Mouse (Mus musculus): ENCODE results near the gene Zfp46. TPM values are rescaled to one million over a fixed set of nuclear protein-coding genes. Genes with fewer than 3 reads are reported as not detected.

Gene Zfp46
- polyA plus RNA-seq, 1 experiment from 2014 or later: 31.2 TPM

- 9% methylated on average over 2 of the region's 2 CpGs for WGBS
- H3K36me3 ChIP-seq (ENCODE audit: insufficient read depth): peaks cover 17% of the 10 kb centered on the region
Measured at GRCm38 (mm10) chr4:136283783-136284182, 700 bp upstream of the Zfp46 start.

DNA sequence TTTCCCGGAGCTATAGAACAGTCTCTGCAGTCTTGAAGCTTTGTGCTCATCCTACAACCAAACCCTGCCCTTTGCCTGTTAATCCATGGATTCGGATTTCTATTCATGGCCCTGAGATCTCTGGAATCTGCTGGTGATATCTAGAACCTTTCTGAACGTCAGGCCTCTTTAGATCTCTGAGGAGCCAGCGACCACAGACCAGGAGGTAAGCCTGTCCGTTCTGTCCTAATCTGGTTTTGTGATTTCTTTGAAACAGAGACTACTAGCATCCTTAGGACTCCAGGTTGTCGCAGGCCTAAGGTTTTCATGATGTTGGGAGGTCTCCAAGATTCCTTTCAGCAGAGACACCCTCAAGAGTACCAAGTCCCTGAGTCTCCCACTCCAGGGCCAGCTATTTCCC is 408 bp downstream of the Zfp46 start:
- peak overlapping the region; percentile 91 for H3K27ac ChIP-seq (ENCODE audit: low read depth)
- no peak for DNase-seq
- 15% methylated on average over 6 of the region's 6 CpGs for WGBS

More at GRCm38 (mm10) chr4:136283783-136284182, 700 bp upstream of the Zfp46 start:
- DNase-seq (peak; percentile 27), ATAC-seq (ENCODE audit: insufficient read depth) (no peak)
- H3K4me3 ChIP-seq (ENCODE audit: low read depth, low read length): no peak overlapping the region
- peaks cover 13% of the 10 kb centered on the region for H3K4me1 ChIP-seq (ENCODE audit: insufficient read depth)
- H3K4me2 ChIP-seq: peak overlapping the region; percentile 84
- no peaks in the 10 kb centered on the region for H3K27me3 ChIP-seq (ENCODE audit: insufficient read depth, low read length)
- no peak overlapping the region for H3K9ac ChIP-seq
- H3K9me3 ChIP-seq (ENCODE audit: low read depth, low read length): no peaks in the 10 kb centered on the region; the same call in 1 of the 2 replicates
- peak overlapping the region; percentile 91 for H3K27ac ChIP-seq (ENCODE audit: low read depth)
- TF ChIP-seq CTCF (IDR thresholded peaks at IDR 0.05; ENCODE audit: low read depth): no peak

GRCm38 (mm10) chr4:136285348-136285810 is 896 bp downstream of the Zfp46 start:
- TF ChIP-seq CTCF (IDR thresholded peaks at IDR 0.05; ENCODE audit: low read depth): peak; percentile 17
- DNase-seq (peak; percentile 98), ATAC-seq (ENCODE audit: insufficient read depth) (peak; percentile 96)
- Histone ChIP-seq H3K4me1 (ENCODE audit: insufficient read depth) (peaks cover 13% of the 10 kb centered on the region), H3K9ac (peak overlapping the region; percentile 71), H3K27me3 (ENCODE audit: insufficient read depth, low read length) (peaks cover 3% of the 10 kb centered on the region; the same call in 1 of the 2 replicates), H3K4me3 (ENCODE audit: low read depth, low read length) (peak overlapping the region; percentile 67), H3K9me3 (ENCODE audit: low read depth, low read length) (no peaks in the 10 kb centered on the region; the same call in 1 of the 2 replicates), H3K4me2 (peak overlapping the region; percentile 84), H3K36me3 (ENCODE audit: insufficient read depth) (peaks cover 33% of the 10 kb centered on the region), H3K27ac (ENCODE audit: low read depth) (peak overlapping the region; percentile 91)
- WGBS: under 1% methylated on average over 25 of the region's 25 CpGs

More for the DNA sequence above, 408 bp downstream of the Zfp46 start:
- H3K4me1 ChIP-seq (ENCODE audit: insufficient read depth): peaks cover 13% of the 10 kb centered on the region
- peaks cover 28% of the 10 kb centered on the region for H3K36me3 ChIP-seq (ENCODE audit: insufficient read depth)
- H3K4me3 ChIP-seq (ENCODE audit: low read depth, low read length): peak overlapping the region; percentile 67
- no peak for TF ChIP-seq CTCF (IDR thresholded peaks at IDR 0.05; ENCODE audit: low read depth)
- peak overlapping the region; percentile 71 for H3K9ac ChIP-seq
- H3K9me3 ChIP-seq (ENCODE audit: low read depth, low read length): no peaks in the 10 kb centered on the region; the same call in 1 of the 2 replicates
- peak overlapping the region; percentile 84 for H3K4me2 ChIP-seq
- no peak for ATAC-seq (ENCODE audit: insufficient read depth)
- H3K27me3 ChIP-seq (ENCODE audit: insufficient read depth, low read length): no peaks in the 10 kb centered on the region

- Histone ChIP-seq H3K27me3 (ENCODE audit: insufficient read depth, low read length) (peaks cover 3% of the 10 kb centered on the region; the same call in 1 of the 2 replicates), H3K9ac (peak overlapping the region; percentile 71), H3K4me2 (peak overlapping the region; percentile 84), H3K9me3 (ENCODE audit: low read depth, low read length) (no peaks in the 10 kb centered on the region; the same call in 1 of the 2 replicates), H3K4me1 (ENCODE audit: insufficient read depth) (peaks cover 13% of the 10 kb centered on the region), H3K36me3 (ENCODE audit: insufficient read depth) (peaks cover 38% of the 10 kb centered on the region), H3K27ac (ENCODE audit: low read depth) (peak overlapping the region; percentile 91), H3K4me3 (ENCODE audit: low read depth, low read length) (peak overlapping the region; percentile 67)
- DNase-seq (peak; percentile 99), ATAC-seq (ENCODE audit: insufficient read depth) (peak; percentile 87)
- peak; percentile 4; the same call in 1 of the 2 replicates for TF ChIP-seq CTCF (IDR thresholded peaks at IDR 0.05; ENCODE audit: low read depth)
- WGBS: under 1% methylated on average over 29 of the region's 29 CpGs
Measured at GRCm38 (mm10) chr4:136285811-136286371, 1.4 kb downstream of the Zfp46 start.

DNA sequence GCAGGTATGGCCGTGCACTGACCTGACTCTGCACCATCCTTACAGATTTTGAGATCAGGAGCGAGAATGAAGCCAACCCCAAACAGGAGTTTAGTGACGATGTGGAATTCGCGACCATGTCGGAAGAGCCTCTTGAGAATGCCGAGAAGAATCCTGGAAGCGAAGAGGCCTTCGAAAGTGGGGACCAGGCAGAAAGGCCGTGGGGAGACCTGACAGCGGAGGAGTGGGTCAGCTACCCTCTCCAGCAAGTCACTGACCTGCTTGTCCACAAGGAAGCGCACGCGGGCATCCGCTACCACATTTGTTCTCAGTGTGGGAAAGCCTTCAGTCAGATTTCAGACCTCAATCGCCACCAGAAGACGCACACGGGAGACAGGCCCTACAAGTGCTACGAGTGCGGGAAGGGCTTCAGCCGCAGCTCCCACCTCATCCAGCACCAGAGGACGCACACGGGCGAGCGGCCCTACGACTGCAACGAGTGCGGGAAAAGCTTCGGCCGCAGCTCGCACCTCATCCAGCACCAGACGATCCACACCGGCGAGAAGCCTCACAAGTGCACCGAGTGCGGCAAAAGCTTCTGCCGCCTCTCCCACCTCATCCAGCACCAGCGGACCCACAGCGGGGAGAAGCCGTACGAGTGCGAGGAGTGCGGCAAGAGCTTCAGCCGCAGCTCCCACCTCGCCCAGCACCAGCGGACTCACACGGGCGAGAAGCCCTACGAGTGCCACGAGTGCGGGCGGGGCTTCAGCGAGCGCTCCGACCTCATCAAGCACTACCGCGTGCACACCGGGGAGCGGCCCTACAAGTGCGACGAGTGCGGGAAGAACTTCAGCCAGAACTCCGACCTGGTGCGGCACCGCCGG is 5.7 kb downstream of the Zfp46 start:
- 56% methylated on average over 66 of the region's 66 CpGs for WGBS
- no peak overlapping the region for H3K4me2 ChIP-seq
- DNase-seq: no peak
- H3K36me3 ChIP-seq (ENCODE audit: insufficient read depth): peaks cover 76% of the 10 kb centered on the region
- no peak overlapping the region for H3K27ac ChIP-seq (ENCODE audit: low read depth)
- peaks cover 3% of the 10 kb centered on the region; the same call in 1 of the 2 replicates for H3K27me3 ChIP-seq (ENCODE audit: insufficient read depth, low read length)
- no peaks in the 10 kb centered on the region; the same call in 1 of the 2 replicates for H3K9me3 ChIP-seq (ENCODE audit: low read depth, low read length)
- H3K4me3 ChIP-seq (ENCODE audit: low read depth, low read length): no peak overlapping the region
- no peak for TF ChIP-seq CTCF (IDR thresholded peaks at IDR 0.05; ENCODE audit: low read depth)
- H3K4me1 ChIP-seq (ENCODE audit: insufficient read depth): no peaks in the 10 kb centered on the region
- H3K9ac ChIP-seq: no peak overlapping the region
- ATAC-seq (ENCODE audit: insufficient read depth): no peak

DNA sequence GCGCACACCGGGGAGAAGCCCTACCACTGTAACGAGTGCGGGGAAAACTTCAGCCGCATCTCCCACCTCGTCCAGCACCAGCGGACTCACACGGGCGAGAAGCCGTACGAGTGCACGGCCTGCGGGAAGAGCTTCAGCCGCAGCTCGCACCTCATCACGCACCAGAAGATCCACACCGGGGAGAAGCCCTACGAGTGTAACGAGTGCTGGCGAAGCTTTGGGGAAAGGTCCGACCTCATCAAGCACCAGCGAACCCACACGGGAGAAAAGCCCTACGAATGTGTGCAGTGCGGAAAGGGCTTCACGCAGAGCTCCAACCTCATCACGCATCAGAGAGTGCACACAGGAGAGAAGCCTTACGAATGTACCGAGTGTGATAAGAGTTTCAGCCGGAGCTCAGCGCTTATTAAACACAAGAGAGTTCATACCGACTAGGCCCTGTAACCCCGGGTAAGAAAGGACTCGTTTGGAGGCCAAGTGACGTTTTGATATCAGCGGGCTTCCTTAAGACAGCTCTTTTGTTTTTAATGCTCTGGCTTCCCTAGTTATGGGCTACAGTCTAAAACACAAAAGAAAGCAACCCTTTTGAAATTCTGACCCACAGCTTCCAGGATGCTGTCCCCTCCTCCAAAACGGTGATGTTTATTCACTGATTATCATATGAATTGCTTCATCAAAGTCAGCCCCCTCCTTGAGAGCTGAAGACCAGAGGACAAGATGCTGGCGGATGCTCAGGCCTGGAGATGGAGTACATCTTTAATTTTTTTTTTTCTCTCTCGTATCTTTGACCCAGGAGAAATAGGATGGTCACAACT is 6.5 kb downstream of the Zfp46 start:
- TF ChIP-seq CTCF (IDR thresholded peaks at IDR 0.05; ENCODE audit: low read depth): no peak
- 63% methylated on average over 39 of the region's 39 CpGs for WGBS
- Histone ChIP-seq H3K4me3 (ENCODE audit: low read depth, low read length) (no peak overlapping the region), H3K27me3 (ENCODE audit: insufficient read depth, low read length) (peaks cover 3% of the 10 kb centered on the region; the same call in 1 of the 2 replicates), H3K36me3 (ENCODE audit: insufficient read depth) (peaks cover 76% of the 10 kb centered on the region), H3K4me1 (ENCODE audit: insufficient read depth) (no peaks in the 10 kb centered on the region), H3K4me2 (no peak overlapping the region), H3K27ac (ENCODE audit: low read depth) (no peak overlapping the region), H3K9ac (no peak overlapping the region), H3K9me3 (ENCODE audit: low read depth, low read length) (no peaks in the 10 kb centered on the region; the same call in 1 of the 2 replicates)
- ATAC-seq (ENCODE audit: insufficient read depth) (no peak), DNase-seq (no peak)
